Mouse (Mus musculus): ENCODE data around the gene Apoa1.

Apoa1 gene

DNA sequence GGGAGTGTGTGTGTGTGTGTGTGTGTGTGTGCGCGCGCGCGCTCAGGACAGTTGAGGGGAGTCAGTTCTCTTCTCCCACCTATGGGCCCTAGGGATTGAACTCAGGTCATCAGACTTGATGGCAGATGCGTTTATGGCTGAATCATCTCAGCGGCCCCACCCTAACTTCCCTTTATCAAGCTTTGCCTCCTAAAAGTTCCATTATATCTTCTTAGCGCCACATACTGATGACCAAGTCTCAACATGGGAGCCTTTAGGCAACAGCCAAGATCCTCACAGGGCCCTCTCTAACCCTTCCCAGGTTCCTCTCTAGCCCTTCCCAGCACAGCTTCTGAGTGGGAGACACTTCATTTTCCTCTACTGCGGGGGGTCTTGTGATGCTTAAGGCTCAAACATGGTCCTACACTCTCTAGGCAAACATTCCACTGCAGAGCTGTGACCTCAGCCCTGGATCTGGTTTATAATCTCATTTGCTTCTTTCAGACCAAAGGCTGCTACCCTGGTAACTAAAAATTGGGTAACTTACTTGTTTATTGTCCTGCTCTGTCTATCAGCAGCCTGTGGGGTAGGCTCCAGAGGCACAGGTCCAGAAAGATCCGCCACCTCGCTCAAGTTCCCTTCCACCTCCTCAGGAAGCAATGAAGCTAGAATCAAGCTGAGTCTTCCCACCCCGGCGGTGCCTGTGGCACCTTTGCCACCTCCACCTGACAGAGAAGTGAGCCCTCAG is 11.5 kb upstream of the Apoa1 start:
- DNase-seq: no peak

DNA sequence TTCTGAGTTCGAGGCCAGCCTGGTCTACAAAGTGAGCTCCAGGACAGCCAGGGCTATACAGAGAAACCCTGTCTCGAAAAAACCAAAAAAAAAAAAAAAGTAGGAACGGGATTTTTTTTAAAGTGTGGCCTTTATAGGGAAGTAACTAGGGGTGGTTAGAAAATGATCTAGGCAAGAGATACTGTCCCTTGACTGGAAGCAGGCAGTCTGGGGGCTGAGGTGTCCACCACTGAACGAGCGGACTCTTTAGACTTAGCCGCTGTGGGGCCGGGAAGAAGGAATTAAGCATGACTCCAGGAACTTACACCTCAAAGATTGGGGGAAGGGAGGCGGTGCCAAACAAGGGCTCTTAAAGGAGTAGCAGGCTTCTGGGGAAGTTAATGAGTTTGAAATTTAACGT is 10.2 kb upstream of the Apoa1 start:
- no peak for DNase-seq

GRCm38 (mm10) chr9:46223090-46223489 is 5.3 kb upstream of the Apoa1 start:
- no peak for DNase-seq

GRCm38 (mm10) chr9:46224101-46224500 is 4.3 kb upstream of the Apoa1 start:
- DNase-seq: no peak

DNA sequence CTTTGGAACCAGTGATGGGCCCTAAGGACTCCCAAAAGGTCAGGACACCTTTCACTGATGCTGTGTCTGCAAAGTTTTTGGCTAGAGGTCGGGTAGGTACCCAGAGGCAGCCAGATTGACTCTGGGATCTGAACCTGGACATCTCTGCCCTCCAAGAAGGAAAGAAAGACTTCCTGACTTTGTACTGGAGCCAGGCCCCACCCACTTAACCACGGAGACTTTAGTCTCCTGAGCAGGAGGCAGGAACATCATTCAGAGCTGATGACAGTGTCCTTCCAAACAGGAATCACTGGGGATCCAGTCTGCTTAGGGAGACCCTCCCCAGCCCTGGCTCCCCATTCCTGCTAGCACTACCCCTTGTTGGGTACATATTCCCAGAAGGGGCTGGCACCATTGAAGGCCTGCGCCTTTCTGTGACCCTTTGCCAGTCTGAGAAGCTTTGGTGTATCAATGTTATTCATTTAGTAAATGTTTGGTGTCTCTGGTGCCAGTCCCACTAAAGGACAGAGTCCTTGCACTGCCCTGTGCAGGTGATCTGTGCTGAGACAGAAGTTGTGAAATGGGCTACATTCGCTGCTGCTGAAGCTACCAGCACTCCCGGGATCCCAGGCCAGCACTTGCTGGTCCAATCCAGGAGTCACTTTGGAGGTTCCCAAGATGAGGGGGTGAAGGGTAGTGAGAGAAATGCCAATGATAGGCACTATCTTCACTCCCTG is 3.3 kb upstream of the Apoa1 start:
- DNase-seq: no peak

GRCm38 (mm10) chr9:46227064-46227614 is 1.2 kb upstream of the Apoa1 start:
- DNase-seq: no peak

- DNase-seq: peak; percentile 91
Observed at GRCm38 (mm10) chr9:46229573-46230449, 1.4 kb downstream of the Apoa1 start.

- no peak for DNase-seq
Observed at GRCm38 (mm10) chr9:46230450-46230975, 2.1 kb downstream of the Apoa1 start.

DNA sequence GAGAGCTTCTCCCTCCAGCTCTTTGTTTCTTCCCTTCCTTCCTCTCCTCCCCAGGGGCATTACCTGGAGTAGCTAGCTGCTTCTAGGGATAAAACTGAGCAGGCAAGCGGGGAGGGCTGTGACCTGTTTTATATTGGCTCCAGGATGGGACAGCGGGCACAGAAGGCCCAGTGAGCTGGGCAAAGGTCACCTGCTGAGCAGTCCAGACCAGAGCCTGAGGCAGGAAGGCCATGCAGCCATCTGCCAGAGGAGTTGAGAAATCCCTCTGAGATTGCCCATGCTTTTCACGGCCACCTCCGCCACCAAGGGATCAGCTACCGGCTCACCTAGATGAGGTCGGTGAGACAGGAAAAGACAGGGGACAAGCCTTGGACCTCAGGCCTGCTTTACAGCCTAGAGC is 6.8 kb downstream of the Apoa1 start:
- DNase-seq: peak; percentile 49

GRCm38 (mm10) chr9:46235596-46235648 is 7.0 kb downstream of the Apoa1 start, which contains the start of gene Apoc3:
Gene Apoc3 (minus strand): TSS chr9:46235636.
- no peak for DNase-seq

- no peak for DNase-seq
Observed at GRCm38 (mm10) chr9:46235649-46236048, 7.3 kb downstream of the Apoa1 start.

DNA sequence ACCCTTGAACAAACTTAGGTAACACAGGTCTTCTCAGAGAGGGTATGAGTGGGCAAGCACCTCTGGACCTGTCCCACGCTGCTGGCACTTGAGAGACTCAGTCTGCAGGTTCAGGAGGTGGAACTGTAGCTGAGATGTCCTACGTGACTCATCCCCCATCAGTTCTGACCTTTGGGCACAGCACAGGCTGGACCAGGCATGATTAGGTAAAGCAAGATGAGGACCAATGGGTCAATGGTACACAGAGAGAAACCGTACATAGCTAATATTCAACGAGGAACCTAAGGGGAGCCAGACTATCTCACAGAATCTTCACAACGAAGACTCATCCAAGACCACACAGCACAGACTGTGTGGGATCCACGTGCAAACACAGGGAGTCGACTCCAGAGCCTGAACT is 10.5 kb downstream of the Apoa1 start:
- DNase-seq: no peak

GRCm38 (mm10) chr9:46240526-46241153 is 12.3 kb downstream of the Apoa1 start, which contains the start of gene Apoa4:
Gene Apoa4 (plus strand): TSS chr9:46240696.
- no peak for DNase-seq

GRCm38 (mm10) chr9:46241818-46242217 is 13.4 kb downstream of the Apoa1 start:
- no peak for DNase-seq

DNA sequence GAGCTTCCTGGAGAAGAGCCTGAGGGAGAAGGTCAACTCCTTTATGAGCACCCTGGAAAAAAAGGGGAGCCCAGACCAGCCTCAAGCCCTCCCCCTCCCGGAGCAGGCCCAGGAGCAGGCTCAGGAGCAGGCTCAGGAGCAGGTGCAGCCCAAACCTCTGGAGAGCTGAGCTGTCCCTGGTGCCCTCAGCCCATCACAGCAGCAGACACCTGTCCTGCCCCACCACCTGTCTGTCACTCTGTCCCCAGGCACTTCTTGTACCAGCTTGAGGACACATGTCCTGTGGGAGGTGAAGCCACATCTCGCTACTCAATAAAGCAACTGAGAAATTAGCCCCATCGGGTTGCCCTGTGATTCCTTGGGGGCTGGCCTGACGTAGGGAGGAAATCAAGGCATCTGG is 14.7 kb downstream of the Apoa1 start:
- no peak for DNase-seq

DNA sequence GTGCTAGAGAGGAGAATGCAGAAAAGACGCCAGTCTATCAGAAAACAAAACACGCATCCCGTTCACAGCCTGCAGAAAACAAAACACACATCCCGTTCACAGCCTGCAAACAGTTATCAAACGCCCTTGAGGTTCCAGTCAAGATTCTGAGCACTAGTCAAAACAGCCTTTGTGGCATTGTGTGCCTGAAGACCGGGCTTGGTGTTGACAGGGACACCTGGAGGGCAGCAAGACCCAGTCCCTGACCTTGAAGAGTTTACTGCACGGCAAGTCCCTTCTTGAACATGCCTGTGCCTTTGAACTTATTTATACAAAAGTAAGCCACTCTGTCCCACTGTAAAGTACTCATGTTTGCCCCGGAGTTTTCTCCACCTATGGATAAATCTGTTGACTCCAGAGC is 15.2 kb downstream of the Apoa1 start:
- no peak for DNase-seq

DNA sequence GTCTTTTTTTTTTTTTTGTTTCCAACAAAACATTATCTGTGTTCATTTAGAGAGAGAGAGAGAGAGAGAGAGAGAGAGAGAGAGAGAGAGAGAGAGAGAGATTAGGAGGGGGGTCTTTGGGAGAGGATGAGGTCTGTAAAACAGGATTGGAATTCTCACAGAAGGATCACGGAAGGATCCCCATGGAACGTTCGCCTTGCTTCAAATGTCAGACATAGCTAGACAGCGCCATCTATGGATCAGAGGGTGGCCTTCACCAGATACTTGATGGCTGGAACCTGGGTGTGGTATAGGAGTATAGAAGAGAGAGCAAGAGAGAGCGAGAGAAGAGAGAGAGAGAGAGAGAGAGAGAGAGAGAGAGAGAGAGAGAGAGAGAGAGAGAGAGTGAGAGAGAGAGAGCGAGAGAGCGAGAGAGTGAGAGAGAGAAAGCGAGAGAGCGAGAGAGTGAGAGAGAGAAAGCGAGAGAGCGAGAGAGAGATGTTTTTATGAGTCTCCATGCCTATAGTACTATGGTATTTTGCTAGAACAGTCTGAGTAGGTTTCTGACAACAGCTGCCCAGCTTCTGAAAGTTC is 18.5 kb downstream of the Apoa1 start:
- DNase-seq: peak; percentile 68

DNA sequence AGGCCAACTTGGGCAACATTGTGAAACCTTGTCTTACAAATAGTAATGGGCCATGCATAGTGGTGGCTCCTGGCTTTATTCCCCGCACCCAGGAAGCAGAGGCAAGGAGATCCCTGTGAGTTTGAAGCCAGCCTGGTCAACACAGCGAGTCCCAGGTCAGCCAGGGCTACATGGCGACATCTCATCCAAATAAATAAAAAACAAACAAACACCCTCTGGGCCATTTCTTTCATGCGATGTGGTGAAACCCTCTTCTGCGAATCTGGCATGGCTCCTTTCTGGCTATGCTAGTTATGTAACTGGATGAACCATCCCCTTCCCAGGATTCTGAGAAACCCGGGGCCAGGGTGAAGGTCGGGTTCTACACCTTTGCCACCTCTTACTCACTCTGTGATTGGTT is 27.8 kb downstream of the Apoa1 start:
- DNase-seq: no peak

- DNase-seq: no peak
Observed at GRCm38 (mm10) chr9:46256658-46257385, 28.4 kb downstream of the Apoa1 start.

GRCm38 (mm10) chr9:46257546-46257945 is 29.2 kb downstream of the Apoa1 start:
- no peak for DNase-seq

- DNase-seq: no peak
Observed at GRCm38 (mm10) chr9:46259111-46259510, 30.7 kb downstream of the Apoa1 start.

GRCm38 (mm10) chr9:46261131-46261530 is 32.8 kb downstream of the Apoa1 start:
- DNase-seq: no peak
